Mouse (Mus musculus): ENCODE measurements around the gene Cdr2l.

DNA sequence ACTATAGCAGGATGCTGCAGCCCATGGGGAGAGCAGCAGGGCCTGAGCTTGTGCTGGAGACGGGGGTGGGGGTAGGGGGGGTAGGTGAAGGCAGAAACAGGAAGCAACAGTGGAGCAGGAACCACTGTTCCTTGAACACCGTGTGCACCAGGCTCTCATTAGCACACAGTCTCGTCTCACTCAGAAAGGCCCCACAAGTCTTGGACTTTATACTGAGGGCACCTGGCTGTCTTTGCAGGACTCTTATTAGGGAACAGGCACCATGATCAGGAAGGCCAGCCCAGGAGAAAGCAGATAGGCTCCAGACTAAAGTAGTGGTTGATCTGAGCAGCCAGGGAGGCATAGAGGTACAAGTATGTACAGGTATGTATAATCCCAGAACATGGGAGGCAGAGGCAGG, 44.4 kb upstream of the Cdr2l start:
- no peak for TF ChIP-seq MAFK (IDR thresholded peaks at IDR 0.05; ENCODE audit: insufficient read depth, low read depth, low read length)
- no peak for TF ChIP-seq ZC3H11A (IDR thresholded peaks at IDR 0.05; ENCODE audit: borderline replicate concordance, low read depth, low read length)
- no peak for TF ChIP-seq HCFC1 (IDR thresholded peaks at IDR 0.05; ENCODE audit: borderline replicate concordance, insufficient read depth, low read length)
- TF ChIP-seq CHD2 (IDR thresholded peaks at IDR 0.05; ENCODE audit: low read depth, low read length): no peak
- no peak for TF ChIP-seq ZNF384 (IDR thresholded peaks at IDR 0.05; ENCODE audit: low read depth, low read length)
